Mouse (Mus musculus) lung, embryonic 14.5 days (tissue): ENCODE results near the gene Tm9sf4. TPM values are rescaled to one million over a fixed set of nuclear protein-coding genes. Genes with fewer than 3 reads are reported as not detected.

Source experiments
- ATAC-seq: fragments of 200-750 bp; cut with Nextera tagmentation; 2 replicates; pipeline ENCODE4 v1.8.0; 2017; ENCODE audit warnings: mild to moderate bottlenecking, moderate TSS enrichment, moderate library complexity; ENCODE audit not compliant: insufficient read depth
- DNase-seq: peaks from one replicate; pipeline ENCODE4 v3.0.0-alpha.2; 2015
- H3K27ac ChIP-seq: fragments of 300-500 bp; sonication (generic); 2 replicates; pipeline ENCODE4 v1.5.1; 2014; ENCODE audit warnings: low read depth, mild to moderate bottlenecking, moderate library complexity
- H3K27me3 ChIP-seq: fragments of 300-500 bp; sonication (generic); 2 replicates; pipeline ENCODE4 v1.6.1; 2014; ENCODE audit warnings: low read length, control low read depth; ENCODE audit not compliant: insufficient read depth
- H3K36me3 ChIP-seq: fragments of 300-500 bp; sonication (generic); 2 replicates; pipeline ENCODE4 v1.6.1; 2014; ENCODE audit warnings: control low read depth; ENCODE audit not compliant: insufficient read depth
- H3K4me1 ChIP-seq: fragments of 300-500 bp; sonication (generic); 2 replicates; pipeline ENCODE4 v1.6.1; 2014; ENCODE audit warnings: antibody characterized with exemption, control low read depth; ENCODE audit not compliant: insufficient read depth
- H3K4me2 ChIP-seq: fragments of 300-500 bp; sonication (generic); 2 replicates; pipeline ENCODE4 v1.6.1; 2014; ENCODE audit warnings: mild to moderate bottlenecking
- H3K4me3 ChIP-seq: fragments of 300-500 bp; sonication (generic); 2 replicates; pipeline ENCODE4 v1.5.1; 2014; ENCODE audit warnings: low read depth, low read length
- H3K9ac ChIP-seq: fragments of 300-500 bp; sonication (generic); 2 replicates; pipeline ENCODE4 v1.6.1; 2014
- H3K9me3 ChIP-seq: fragments of 300-500 bp; sonication (generic); 2 replicates; pipeline ENCODE4 v1.6.1; 2016; ENCODE audit warnings: low read depth, low read length, control low read depth
- CTCF ChIP-seq: IDR thresholded peaks from 2 replicates; pipeline ENCODE4 v1.5.1; 2016; ENCODE audit warnings: antibody characterized with exemption, low read depth
- WGBS: fragments of 180-500 bp; shearing (Covaris S2); extraction: QIAGEN DNeasy Blood & Tissue Kit; methylation state at CpG from one replicate; pipeline ENCODE4 v1.1.7; 2014; 5-methylcytosine and 5-hydroxymethylcytosine counted together
- polyA plus RNA-seq: library from polyadenylated mRNA; unstranded; fragments of >200 nt; fragmentation: Nextera tagmentation; extraction: Ambion mirVana; gene quantifications from 2 replicates; pipeline ENCODE4 v1.2.1, GENCODE M21; 2014

Tm9sf4 gene
- polyA plus RNA-seq, 1 experiment from 2014 or later: 90.9 TPM

GRCm38 (mm10) chr2:153194255-153194654 is 33.2 kb downstream of the Tm9sf4 start:
- H3K27ac ChIP-seq: no peak overlapping the region
- TF ChIP-seq CTCF: no peak
- WGBS: 94% methylated on average over 3 of the region's 3 CpGs
- H3K4me1 ChIP-seq: no peaks in the 10 kb centered on the region
- no peaks in the 10 kb centered on the region for H3K9me3 ChIP-seq
- no peak overlapping the region for H3K9ac ChIP-seq
- no peak overlapping the region for H3K4me2 ChIP-seq
- H3K36me3 ChIP-seq: peaks cover 90% of the 10 kb centered on the region
- DNase-seq: no peak
- H3K4me3 ChIP-seq: no peak overlapping the region
- ATAC-seq: no peak
- no peaks in the 10 kb centered on the region for H3K27me3 ChIP-seq

- Histone ChIP-seq H3K9me3 (no peaks in the 10 kb centered on the region), H3K4me2 (no peak overlapping the region), H3K27me3 (no peaks in the 10 kb centered on the region), H3K4me1 (no peaks in the 10 kb centered on the region), H3K27ac (no peak overlapping the region), H3K4me3 (no peak overlapping the region), H3K36me3 (peaks cover 84% of the 10 kb centered on the region), H3K9ac (no peak overlapping the region)
- WGBS: 72% methylated on average over 5 of the region's 5 CpGs
- ATAC-seq (no peak), DNase-seq (no peak)
- TF ChIP-seq CTCF: no peak
Measured at GRCm38 (mm10) chr2:153198485-153198884, 37.4 kb downstream of the Tm9sf4 start.

GRCm38 (mm10) chr2:153199114-153199513 is 38.0 kb downstream of the Tm9sf4 start:
- no peak for TF ChIP-seq CTCF
- 82% methylated on average over 2 of the region's 2 CpGs for WGBS
- Histone ChIP-seq H3K4me3 (no peak overlapping the region), H3K4me2 (no peak overlapping the region), H3K36me3 (peaks cover 84% of the 10 kb centered on the region), H3K4me1 (no peaks in the 10 kb centered on the region), H3K9me3 (no peaks in the 10 kb centered on the region), H3K27ac (no peak overlapping the region), H3K9ac (no peak overlapping the region), H3K27me3 (no peaks in the 10 kb centered on the region)
- no peak for ATAC-seq
- DNase-seq: no peak

- WGBS: 68% methylated on average over 1 of the region's 1 CpGs
Measured at GRCm38 (mm10) chr2:153202766-153203165, 41.7 kb downstream of the Tm9sf4 start.

GRCm38 (mm10) chr2:153208149-153208548 is 47.0 kb downstream of the Tm9sf4 start:
- no peak for TF ChIP-seq CTCF
- peaks cover 66% of the 10 kb centered on the region for H3K36me3 ChIP-seq
- no peak overlapping the region for H3K9ac ChIP-seq
- 95% methylated on average over 2 of the region's 2 CpGs for whole genome bisulfite sequencing
- H3K9me3 ChIP-seq: no peaks in the 10 kb centered on the region
- no peaks in the 10 kb centered on the region for H3K27me3 ChIP-seq
- no peak overlapping the region for H3K4me2 ChIP-seq
- no peak for ATAC-seq
- no peaks in the 10 kb centered on the region for H3K4me1 ChIP-seq
- no peak overlapping the region for H3K4me3 ChIP-seq
- DNase-seq: no peak
- no peak overlapping the region for H3K27ac ChIP-seq

More at GRCm38 (mm10) chr2:153202766-153203165, 41.7 kb downstream of the Tm9sf4 start:
- no peak for TF ChIP-seq CTCF
- Histone ChIP-seq H3K4me2 (no peak overlapping the region), H3K27me3 (no peaks in the 10 kb centered on the region), H3K4me3 (no peak overlapping the region), H3K4me1 (no peaks in the 10 kb centered on the region), H3K9ac (no peak overlapping the region), H3K36me3 (peaks cover 90% of the 10 kb centered on the region), H3K9me3 (no peaks in the 10 kb centered on the region), H3K27ac (no peak overlapping the region)
- no peak for DNase-seq
- no peak for ATAC-seq

GRCm38 (mm10) chr2:153209286-153209685 is 48.2 kb downstream of the Tm9sf4 start:
- Histone ChIP-seq H3K27me3 (no peaks in the 10 kb centered on the region), H3K27ac (no peak overlapping the region), H3K4me1 (no peaks in the 10 kb centered on the region), H3K4me2 (no peak overlapping the region), H3K4me3 (no peak overlapping the region), H3K36me3 (peaks cover 55% of the 10 kb centered on the region), H3K9ac (no peak overlapping the region), H3K9me3 (no peaks in the 10 kb centered on the region)
- TF ChIP-seq CTCF: no peak
- DNase-seq: no peak
- 91% methylated on average over 5 of the region's 5 CpGs for WGBS
- no peak for ATAC-seq

- H3K27me3 ChIP-seq: no peaks in the 10 kb centered on the region
- no peaks in the 10 kb centered on the region for H3K9me3 ChIP-seq
- no peak overlapping the region for H3K4me3 ChIP-seq
- no peak overlapping the region for H3K9ac ChIP-seq
- no peak for DNase-seq
- H3K27ac ChIP-seq: no peak overlapping the region
- ATAC-seq: no peak
- peaks cover 35% of the 10 kb centered on the region for H3K36me3 ChIP-seq
- no peaks in the 10 kb centered on the region for H3K4me1 ChIP-seq
- TF ChIP-seq CTCF: no peak
- 86% methylated on average over 5 of the region's 5 CpGs for WGBS
- no peak overlapping the region for H3K4me2 ChIP-seq
Measured at GRCm38 (mm10) chr2:153211451-153211850, 50.3 kb downstream of the Tm9sf4 start.

GRCm38 (mm10) chr2:153213351-153213750 is 52.2 kb downstream of the Tm9sf4 start:
- Histone ChIP-seq H3K4me3 (no peak overlapping the region), H3K4me1 (no peaks in the 10 kb centered on the region), H3K9me3 (no peaks in the 10 kb centered on the region), H3K27ac (no peak overlapping the region), H3K9ac (no peak overlapping the region), H3K27me3 (no peaks in the 10 kb centered on the region), H3K36me3 (peaks cover 17% of the 10 kb centered on the region), H3K4me2 (no peak overlapping the region)
- WGBS: 80% methylated on average over 4 of the region's 4 CpGs
- TF ChIP-seq CTCF: no peak
- ATAC-seq (no peak), DNase-seq (no peak)
